Mouse (Mus musculus) lung, embryonic 14.5 days (tissue): ENCODE measurements around the gene Tuba8. TPM values are rescaled to one million over a fixed set of nuclear protein-coding genes. Genes with fewer than 3 reads are reported as not detected.

Experiments used
- ATAC-seq: fragments of 200-750 bp; cut with Nextera tagmentation; 2 replicates; pipeline ENCODE4 v1.8.0; 2017; ENCODE audit warnings: mild to moderate bottlenecking, moderate TSS enrichment, moderate library complexity; ENCODE audit not compliant: insufficient read depth
- DNase-seq: peaks from one replicate; pipeline ENCODE4 v3.0.0-alpha.2; 2015
- H3K27ac ChIP-seq: fragments of 300-500 bp; sonication (generic); 2 replicates; pipeline ENCODE4 v1.5.1; 2014; ENCODE audit warnings: low read depth, mild to moderate bottlenecking, moderate library complexity
- H3K27me3 ChIP-seq: fragments of 300-500 bp; sonication (generic); 2 replicates; pipeline ENCODE4 v1.6.1; 2014; ENCODE audit warnings: low read length, control low read depth; ENCODE audit not compliant: insufficient read depth
- H3K36me3 ChIP-seq: fragments of 300-500 bp; sonication (generic); 2 replicates; pipeline ENCODE4 v1.6.1; 2014; ENCODE audit warnings: control low read depth; ENCODE audit not compliant: insufficient read depth
- H3K4me1 ChIP-seq: fragments of 300-500 bp; sonication (generic); 2 replicates; pipeline ENCODE4 v1.6.1; 2014; ENCODE audit warnings: antibody characterized with exemption, control low read depth; ENCODE audit not compliant: insufficient read depth
- H3K4me2 ChIP-seq: fragments of 300-500 bp; sonication (generic); 2 replicates; pipeline ENCODE4 v1.6.1; 2014; ENCODE audit warnings: mild to moderate bottlenecking
- H3K4me3 ChIP-seq: fragments of 300-500 bp; sonication (generic); 2 replicates; pipeline ENCODE4 v1.5.1; 2014; ENCODE audit warnings: low read depth, low read length
- H3K9ac ChIP-seq: fragments of 300-500 bp; sonication (generic); 2 replicates; pipeline ENCODE4 v1.6.1; 2014
- H3K9me3 ChIP-seq: fragments of 300-500 bp; sonication (generic); 2 replicates; pipeline ENCODE4 v1.6.1; 2016; ENCODE audit warnings: low read depth, low read length, control low read depth
- CTCF ChIP-seq: IDR thresholded peaks from 2 replicates; pipeline ENCODE4 v1.5.1; 2016; ENCODE audit warnings: antibody characterized with exemption, low read depth
- WGBS: fragments of 180-500 bp; shearing (Covaris S2); extraction: QIAGEN DNeasy Blood & Tissue Kit; methylation state at CpG from one replicate; pipeline ENCODE4 v1.1.7; 2014; 5-methylcytosine and 5-hydroxymethylcytosine counted together
- polyA plus RNA-seq: library from polyadenylated mRNA; unstranded; fragments of >200 nt; fragmentation: Nextera tagmentation; extraction: Ambion mirVana; gene quantifications from 2 replicates; pipeline ENCODE4 v1.2.1, GENCODE M21; 2014

Gene Tuba8
- polyA plus RNA-seq, 1 experiment from 2014 or later: 2.1 TPM

GRCm38 (mm10) chr6:121271707-121272074, 61.2 kb downstream of the Tuba8 start:
- DNase-seq: no peak
- peak overlapping the region; percentile 74 for H3K4me2 ChIP-seq
- H3K9me3 ChIP-seq: no peaks in the 10 kb centered on the region
- no peaks in the 10 kb centered on the region for H3K36me3 ChIP-seq
- no peak overlapping the region for H3K27ac ChIP-seq
- no peak overlapping the region for H3K9ac ChIP-seq
- H3K27me3 ChIP-seq: no peaks in the 10 kb centered on the region
- no peaks in the 10 kb centered on the region for H3K4me1 ChIP-seq
- H3K4me3 ChIP-seq: peak overlapping the region; percentile 39; the same call in 1 of the 2 replicates
- no peak; the same call in 1 of the 2 replicates for ATAC-seq
- WGBS: 17% methylated on average over 4 of the region's 4 CpGs
- no peak for TF ChIP-seq CTCF

- peak; percentile 98 for DNase-seq
- WGBS: 12% methylated on average over 17 of the region's 17 CpGs
- Histone ChIP-seq H3K4me3 (peak overlapping the region; percentile 39), H3K9ac (0 out of 2 replicates have a peak overlapping the region, but pooled peaks have one; percentile 3), H3K27me3 (no peaks in the 10 kb centered on the region), H3K36me3 (no peaks in the 10 kb centered on the region), H3K4me1 (no peaks in the 10 kb centered on the region), H3K4me2 (peak overlapping the region; percentile 74), H3K27ac (peak overlapping the region; percentile 78), H3K9me3 (no peaks in the 10 kb centered on the region)
- TF ChIP-seq CTCF: peak; percentile 95
- peak; percentile 96 for ATAC-seq
Observed at GRCm38 (mm10) chr6:121272075-121272800, 61.7 kb downstream of the Tuba8 start.

GRCm38 (mm10) chr6:121274356-121274755, 63.9 kb downstream of the Tuba8 start:
- peak; percentile 38; the same call in 1 of the 2 replicates for TF ChIP-seq CTCF
- 69% methylated on average over 3 of the region's 3 CpGs for WGBS
- Histone ChIP-seq H3K27ac (no peak overlapping the region), H3K9ac (no peak overlapping the region), H3K4me3 (no peak overlapping the region), H3K4me2 (no peak overlapping the region), H3K36me3 (no peaks in the 10 kb centered on the region), H3K27me3 (no peaks in the 10 kb centered on the region), H3K9me3 (no peaks in the 10 kb centered on the region), H3K4me1 (no peaks in the 10 kb centered on the region)
- DNase-seq (peak; percentile 69), ATAC-seq (no peak)

Other genes with a start within 250 kb of the Tuba8 start
- gene Mical3, start 79.7 kb upstream of the Tuba8 start, polyA plus RNA-seq: 27.0 and 29.8 TPM in 2 replicates
- gene Pex26, start 27.0 kb upstream of the Tuba8 start, polyA plus RNA-seq: 7.6 and 8.1 TPM in 2 replicates
- 2.8 and 3.3 TPM in 2 replicates for gene Usp18, start 35.2 kb downstream of the Tuba8 start, polyA plus RNA-seq
- gene Slc6a13, start 89.5 kb downstream of the Tuba8 start, polyA plus RNA-seq: 0.92 and 0.96 TPM in 2 replicates
- not detected in 2 replicates for gene Slc6a12, start 132.4 kb downstream of the Tuba8 start, polyA plus RNA-seq